Mouse (Mus musculus): Measurements from ENCODE around the gene D130043K22Rik. TPM values are rescaled to one million over a fixed set of nuclear protein-coding genes. Genes with fewer than 3 reads are reported as not detected.

D130043K22Rik gene
- polyA plus RNA-seq, 1 experiment from 2014 or later, result 0.28 TPM

DNA sequence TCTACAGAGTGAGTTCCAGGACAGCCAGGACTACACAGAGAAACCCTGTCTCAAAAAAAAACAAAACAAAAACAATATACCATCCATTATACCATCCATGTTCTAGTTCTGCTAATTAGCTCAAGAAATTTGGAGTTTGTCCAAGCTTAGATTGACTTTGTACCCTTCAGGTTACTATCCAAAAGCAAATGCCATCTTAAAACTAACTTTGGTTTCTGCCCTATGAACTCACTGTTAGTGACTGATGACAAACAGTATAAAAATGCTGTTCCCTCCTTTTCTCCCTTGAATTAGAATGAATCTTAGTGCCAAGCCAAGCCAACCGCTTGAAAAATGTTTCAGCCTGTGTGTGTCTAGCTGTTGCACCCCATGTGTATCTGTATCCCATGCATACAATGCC, 30.3 kb upstream of the D130043K22Rik start:
- H3K4me2 ChIP-seq, result no peak overlapping the region
- H3K36me3 ChIP-seq, result peaks cover 73% of the 10 kb centered on the region
- no peak overlapping the region for H3K4me3 ChIP-seq
- H3K27ac ChIP-seq (ENCODE audit: poor library complexity, severe bottlenecking), result no peak overlapping the region
- ATAC-seq (ENCODE audit: insufficient number of reproducible peaks, low FRiP score), result no peak
- H3K9me3 ChIP-seq (replicated peaks), result no peaks in the 10 kb centered on the region
- H3K9ac ChIP-seq, result no peak overlapping the region
- H3K27me3 ChIP-seq (replicated peaks), result no peaks in the 10 kb centered on the region
- H3K4me1 ChIP-seq (replicated peaks), result 0 out of 2 replicates have a peak, but pooled peaks cover 4% of the 10 kb centered on the region
- 91% methylated on average over 1 of the region's 1 CpGs for WGBS

DNA sequence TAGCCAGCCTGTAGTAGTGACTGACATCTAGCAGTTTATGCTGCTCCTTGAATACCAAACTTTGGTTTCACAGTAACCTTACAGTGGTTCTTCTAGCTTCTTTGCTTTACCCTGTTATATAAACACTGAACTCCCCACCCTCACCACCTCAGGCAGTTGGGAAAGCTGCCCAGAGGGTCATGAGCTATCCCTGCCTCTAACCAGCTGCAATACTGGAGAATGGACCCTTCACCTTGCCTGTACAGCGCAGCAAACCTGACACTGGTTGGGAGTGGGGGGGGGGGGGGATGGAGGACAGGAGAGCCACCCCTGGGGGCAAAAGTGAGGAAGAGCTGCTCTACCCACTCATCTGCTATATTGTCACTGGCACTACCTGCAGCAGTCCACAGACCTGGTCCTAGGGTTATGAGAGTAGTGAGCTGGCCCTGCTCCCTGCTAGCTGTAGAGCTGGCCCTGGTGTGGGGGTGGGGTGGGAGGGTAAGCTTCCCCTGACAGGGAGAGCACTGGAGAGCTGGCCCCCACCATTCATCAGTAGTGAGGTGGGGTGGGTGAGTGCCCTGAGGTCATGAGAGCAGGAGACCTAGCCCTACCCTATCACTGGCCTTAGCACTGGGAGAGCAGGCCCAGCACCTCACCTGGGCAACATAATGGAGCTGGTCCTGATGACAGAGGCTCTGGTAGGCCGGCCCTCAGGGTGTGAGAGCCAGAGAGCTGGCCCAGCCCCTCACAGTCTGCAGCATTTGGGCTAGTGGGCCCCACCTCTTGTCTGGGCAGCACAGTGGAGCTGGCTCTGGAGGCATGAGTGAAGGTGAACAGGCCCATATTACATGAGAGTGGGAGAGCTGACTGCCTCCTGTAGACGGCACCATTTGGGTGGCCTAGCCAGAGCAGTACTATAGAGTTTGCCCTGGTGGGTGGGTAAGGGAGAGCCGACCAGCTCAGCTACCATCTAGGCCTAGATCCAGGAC, 28.5 kb upstream of the D130043K22Rik start:
- Histone ChIP-seq H3K4me1 (replicated peaks) (0 out of 2 replicates have a peak, but pooled peaks cover 4% of the 10 kb centered on the region), H3K27ac (ENCODE audit: poor library complexity, severe bottlenecking) (no peak overlapping the region), H3K27me3 (replicated peaks) (no peaks in the 10 kb centered on the region), H3K4me3 (no peak overlapping the region), H3K9ac (no peak overlapping the region), H3K4me2 (no peak overlapping the region), H3K36me3 (peaks cover 62% of the 10 kb centered on the region), H3K9me3 (replicated peaks) (no peaks in the 10 kb centered on the region)
- peak; percentile 66 for ATAC-seq (ENCODE audit: insufficient number of reproducible peaks, low FRiP score)
- WGBS, result 62% methylated on average over 4 of the region's 4 CpGs

DNA sequence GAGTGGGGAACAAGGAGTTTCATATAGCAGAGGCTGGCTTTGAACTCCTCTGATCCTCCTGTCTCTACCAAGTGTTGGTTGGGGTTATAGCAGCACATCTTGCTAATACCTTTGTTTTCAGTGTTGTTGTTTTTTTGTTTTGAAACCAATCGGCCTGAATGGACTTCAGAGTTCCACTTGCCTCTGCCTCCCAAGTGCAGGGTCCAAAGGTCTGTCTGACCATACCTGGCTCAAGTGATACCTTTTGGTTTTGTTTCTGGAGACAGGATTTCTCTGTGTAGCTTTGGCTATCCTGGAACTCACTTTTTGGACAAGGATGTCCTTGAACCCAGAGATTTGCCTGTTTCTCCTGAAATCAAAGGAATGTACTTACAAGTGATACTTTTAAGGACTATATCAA, 25.0 kb upstream of the D130043K22Rik start:
- Histone ChIP-seq H3K36me3 (peaks cover 42% of the 10 kb centered on the region), H3K9me3 (replicated peaks) (no peaks in the 10 kb centered on the region; the same call in 1 of the 2 replicates), H3K27ac (ENCODE audit: poor library complexity, severe bottlenecking) (no peak overlapping the region), H3K27me3 (replicated peaks) (no peaks in the 10 kb centered on the region), H3K9ac (no peak overlapping the region), H3K4me2 (no peak overlapping the region), H3K4me1 (replicated peaks) (peaks cover 10% of the 10 kb centered on the region), H3K4me3 (no peak overlapping the region)
- 75% methylated on average over 1 of the region's 1 CpGs for WGBS
- ATAC-seq (ENCODE audit: insufficient number of reproducible peaks, low FRiP score), result no peak

DNA sequence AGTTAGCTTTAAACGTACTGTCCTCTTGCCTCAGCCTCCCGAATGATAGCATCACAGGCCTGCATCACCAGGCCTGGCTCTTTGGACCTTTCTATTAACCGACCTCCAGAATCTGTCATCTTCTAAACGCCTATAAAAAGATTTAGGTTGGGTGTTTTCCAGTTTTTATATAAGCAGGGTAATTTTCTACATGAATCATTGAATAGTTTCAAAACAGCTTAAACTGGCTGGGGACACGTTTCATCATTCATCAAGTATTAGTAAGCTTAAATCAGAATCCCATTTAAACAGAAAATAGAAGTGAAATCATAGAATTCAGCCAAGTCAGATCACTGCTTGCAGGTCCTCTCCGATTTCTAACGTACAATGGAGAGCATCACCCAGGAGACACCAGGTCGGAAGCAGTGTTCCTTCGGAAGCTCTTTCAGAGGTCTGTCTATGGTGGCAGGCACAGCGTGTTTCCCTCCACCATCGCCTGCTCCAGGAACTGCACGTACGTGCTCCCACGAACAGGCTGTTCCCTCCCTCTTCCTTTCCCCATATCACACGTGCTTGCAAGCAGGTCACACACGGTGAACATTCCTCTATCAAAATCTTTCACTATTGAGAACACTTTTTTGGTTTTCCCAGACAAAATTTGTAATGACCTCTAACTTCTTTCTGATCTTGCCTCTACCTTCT, 22.1 kb upstream of the D130043K22Rik start:
- no peak overlapping the region for H3K4me2 ChIP-seq
- H3K27me3 ChIP-seq (replicated peaks), result no peaks in the 10 kb centered on the region
- no peak overlapping the region for H3K27ac ChIP-seq (ENCODE audit: poor library complexity, severe bottlenecking)
- no peak for ATAC-seq (ENCODE audit: insufficient number of reproducible peaks, low FRiP score)
- no peaks in the 10 kb centered on the region; the same call in 1 of the 2 replicates for H3K9me3 ChIP-seq (replicated peaks)
- peaks cover 26% of the 10 kb centered on the region for H3K36me3 ChIP-seq
- no peak overlapping the region for H3K9ac ChIP-seq
- H3K4me3 ChIP-seq, result no peak overlapping the region
- WGBS, result 87% methylated on average over 16 of the region's 16 CpGs
- peaks cover 28% of the 10 kb centered on the region for H3K4me1 ChIP-seq (replicated peaks)

DNA sequence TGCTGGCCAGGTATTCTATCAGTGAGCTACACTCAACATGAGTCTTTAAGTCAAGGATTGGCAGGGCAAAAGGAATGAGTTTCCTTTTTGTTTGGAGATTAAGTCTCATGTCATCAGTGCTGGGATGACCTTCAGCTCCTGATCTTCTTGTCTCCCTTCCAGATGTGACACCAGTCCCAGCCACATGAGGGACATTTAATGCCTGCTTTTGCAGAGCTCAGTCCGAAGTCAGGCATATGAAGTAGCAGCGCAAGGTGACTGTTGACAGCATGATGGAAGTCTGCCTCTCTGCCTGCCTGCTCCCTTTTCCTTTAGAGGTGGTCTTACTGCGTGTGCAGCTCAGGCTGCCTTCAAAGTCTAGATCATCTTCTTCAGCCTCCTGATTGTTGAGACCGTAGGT, 20.3 kb upstream of the D130043K22Rik start:
- Histone ChIP-seq H3K9ac (no peak overlapping the region), H3K4me1 (replicated peaks) (peaks cover 28% of the 10 kb centered on the region), H3K4me2 (no peak overlapping the region), H3K27me3 (replicated peaks) (no peaks in the 10 kb centered on the region), H3K36me3 (peaks cover 12% of the 10 kb centered on the region), H3K9me3 (replicated peaks) (no peaks in the 10 kb centered on the region; the same call in 1 of the 2 replicates), H3K4me3 (no peak overlapping the region), H3K27ac (ENCODE audit: poor library complexity, severe bottlenecking) (no peak overlapping the region)
- no peak for ATAC-seq (ENCODE audit: insufficient number of reproducible peaks, low FRiP score)
- 60% methylated on average over 4 of the region's 4 CpGs for WGBS

DNA sequence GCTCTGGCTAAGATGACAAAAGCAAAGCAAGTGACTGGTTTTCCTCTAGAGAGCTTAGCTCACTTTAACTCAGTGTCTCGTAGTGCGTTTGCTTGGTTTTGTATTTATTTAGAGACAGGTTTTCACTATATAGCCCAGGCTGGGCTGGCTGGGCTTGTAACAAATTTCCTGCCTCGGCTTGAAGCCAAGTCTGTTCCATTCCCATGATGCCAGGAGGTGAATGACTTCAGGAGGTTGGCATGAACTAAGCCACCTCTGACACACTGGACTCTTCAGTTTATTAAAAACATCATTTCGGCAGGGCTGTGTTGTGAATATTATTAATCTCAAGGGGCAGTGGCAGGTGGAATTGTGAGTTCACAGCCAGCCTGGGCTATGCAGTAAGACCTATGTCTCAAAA, 19.3 kb upstream of the D130043K22Rik start:
- Histone ChIP-seq H3K4me3 (no peak overlapping the region), H3K4me1 (replicated peaks) (peaks cover 28% of the 10 kb centered on the region), H3K36me3 (peaks cover 7% of the 10 kb centered on the region), H3K27ac (ENCODE audit: poor library complexity, severe bottlenecking) (no peak overlapping the region), H3K27me3 (replicated peaks) (no peaks in the 10 kb centered on the region), H3K9ac (no peak overlapping the region), H3K4me2 (no peak overlapping the region), H3K9me3 (replicated peaks) (no peaks in the 10 kb centered on the region; the same call in 1 of the 2 replicates)
- ATAC-seq (ENCODE audit: insufficient number of reproducible peaks, low FRiP score), result no peak
- 80% methylated on average over 4 of the region's 4 CpGs for WGBS

DNA sequence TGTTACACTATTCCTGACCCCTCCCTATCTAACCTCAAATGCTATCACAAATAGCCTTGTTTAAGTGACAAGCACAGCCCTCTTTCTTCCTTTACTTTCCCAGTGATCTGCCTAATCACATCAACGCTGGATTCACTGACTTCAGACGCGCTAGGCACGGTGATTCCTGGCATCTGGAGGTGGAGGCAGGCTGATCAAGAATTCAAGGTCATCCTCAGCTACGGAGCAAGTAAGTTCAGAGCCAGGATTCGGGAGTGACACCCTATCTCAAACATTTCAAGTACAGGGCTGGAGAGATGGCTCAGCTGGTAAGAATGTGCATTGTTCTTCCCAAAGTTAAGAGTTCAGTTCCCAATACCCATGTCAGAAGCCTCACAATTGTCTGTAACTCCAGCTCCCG, 18.8 kb upstream of the D130043K22Rik start:
- Histone ChIP-seq H3K4me1 (replicated peaks) (peaks cover 28% of the 10 kb centered on the region), H3K27ac (ENCODE audit: poor library complexity, severe bottlenecking) (no peak overlapping the region), H3K9me3 (replicated peaks) (no peaks in the 10 kb centered on the region; the same call in 1 of the 2 replicates), H3K4me2 (no peak overlapping the region), H3K4me3 (no peak overlapping the region), H3K27me3 (replicated peaks) (no peaks in the 10 kb centered on the region), H3K9ac (no peak overlapping the region), H3K36me3 (peaks cover 7% of the 10 kb centered on the region)
- WGBS, result 42% methylated on average over 7 of the region's 7 CpGs
- ATAC-seq (ENCODE audit: insufficient number of reproducible peaks, low FRiP score), result no peak

DNA sequence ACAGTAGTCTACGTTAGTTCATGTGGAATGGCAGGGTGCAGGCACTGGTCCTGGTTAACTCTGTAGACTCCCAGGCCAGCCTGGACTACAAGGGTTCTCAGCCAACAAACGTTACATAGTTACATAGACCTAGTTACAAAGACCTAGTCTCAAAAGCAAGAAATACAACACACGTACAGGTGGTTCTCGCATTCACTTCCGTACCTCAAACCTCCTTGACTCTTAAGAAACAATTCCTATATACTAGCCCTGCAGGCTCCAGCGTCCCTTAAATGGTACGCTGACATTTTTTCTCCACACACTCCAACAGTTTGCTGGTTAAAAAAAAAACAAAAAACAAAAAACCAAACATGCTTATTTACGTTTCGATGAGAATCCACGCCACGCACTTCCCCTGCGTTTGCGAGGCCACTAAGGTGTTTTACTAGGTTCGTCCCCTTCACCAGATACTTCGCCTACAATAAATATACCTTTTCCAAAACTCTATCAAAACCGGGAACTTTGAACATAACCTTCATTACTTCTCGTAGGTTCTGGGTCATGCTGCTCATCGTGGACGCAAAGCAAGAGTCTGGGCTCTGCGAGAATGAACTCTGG, 14.1 kb upstream of the D130043K22Rik start:
- ATAC-seq (ENCODE audit: insufficient number of reproducible peaks, low FRiP score), result no peak
- Histone ChIP-seq H3K27me3 (replicated peaks) (no peaks in the 10 kb centered on the region), H3K4me1 (replicated peaks) (peaks cover 29% of the 10 kb centered on the region), H3K9me3 (replicated peaks) (no peaks in the 10 kb centered on the region), H3K36me3 (peaks cover 3% of the 10 kb centered on the region; the same call in 1 of the 2 replicates), H3K27ac (ENCODE audit: poor library complexity, severe bottlenecking) (peak overlapping the region; percentile 85), H3K4me2 (peak overlapping the region; percentile 89), H3K9ac (peak overlapping the region; percentile 93), H3K4me3 (peak overlapping the region; percentile 87)
- WGBS, result 2% methylated on average over 20 of the region's 20 CpGs

DNA sequence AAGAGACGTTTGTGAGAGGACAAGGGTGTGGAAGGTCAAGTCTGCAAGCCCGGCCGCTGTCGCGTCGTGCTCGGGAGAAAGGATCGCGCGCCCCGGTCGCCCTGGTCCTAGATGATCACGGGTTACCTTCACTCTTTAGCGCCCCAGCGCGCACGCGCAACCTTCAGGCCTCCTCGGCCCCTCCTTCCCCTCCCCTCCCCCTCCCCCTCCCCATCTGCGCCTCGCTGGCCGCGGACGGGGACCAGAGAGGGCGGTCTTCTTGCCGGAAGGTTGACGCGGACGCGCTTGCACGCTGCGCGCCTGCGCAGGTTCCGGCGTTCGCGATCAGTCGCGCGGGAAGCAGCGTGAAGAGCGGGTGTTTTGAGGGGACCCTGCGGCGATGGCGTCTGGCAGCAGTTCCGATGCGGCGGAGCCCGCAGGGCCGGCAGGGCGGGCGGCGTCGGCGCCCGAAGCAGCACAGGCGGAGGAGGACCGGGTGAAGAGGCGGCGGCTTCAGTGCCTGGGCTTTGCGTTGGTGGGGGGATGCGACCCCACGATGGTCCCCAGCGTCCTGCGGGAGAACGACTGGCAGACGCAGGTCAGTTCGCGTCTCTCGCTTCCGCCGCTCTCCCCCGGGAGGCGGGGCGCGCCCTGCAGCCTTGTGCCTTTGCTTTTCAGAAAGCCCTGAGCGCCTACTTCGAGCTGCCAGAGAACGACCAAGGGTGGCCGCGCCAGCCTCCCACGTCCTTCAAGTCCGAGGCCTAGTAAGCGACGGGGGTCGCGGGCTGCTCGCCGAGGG, 13.4 kb upstream of the D130043K22Rik start, which contains the start of the genes Acot13 and Tdp2:
Gene Acot13 (minus strand): TSS at position 188 of the 778 bp plus-strand sequence.
Gene Tdp2 (plus strand): TSS at position 327 of the 778 bp plus-strand sequence.
- H3K36me3 ChIP-seq, result peaks cover 6% of the 10 kb centered on the region; the same call in 1 of the 2 replicates
- under 1% methylated on average over 90 of the region's 90 CpGs for WGBS
- peak; percentile 97 for ATAC-seq (ENCODE audit: insufficient number of reproducible peaks, low FRiP score)
- H3K4me3 ChIP-seq, result peak within 1 kb of the TSS; percentile 87
- H3K4me1 ChIP-seq (replicated peaks), result peaks cover 23% of the 10 kb centered on the region
- peak within 1 kb of the TSS; percentile 89 for H3K4me2 ChIP-seq
- no peaks in the 10 kb centered on the region for H3K27me3 ChIP-seq (replicated peaks)
- H3K27ac ChIP-seq (ENCODE audit: poor library complexity, severe bottlenecking), result peak within 1 kb of the TSS; percentile 93
- H3K9ac ChIP-seq, result peak within 1 kb of the TSS; percentile 93
- no peaks in the 10 kb centered on the region for H3K9me3 ChIP-seq (replicated peaks)

DNA sequence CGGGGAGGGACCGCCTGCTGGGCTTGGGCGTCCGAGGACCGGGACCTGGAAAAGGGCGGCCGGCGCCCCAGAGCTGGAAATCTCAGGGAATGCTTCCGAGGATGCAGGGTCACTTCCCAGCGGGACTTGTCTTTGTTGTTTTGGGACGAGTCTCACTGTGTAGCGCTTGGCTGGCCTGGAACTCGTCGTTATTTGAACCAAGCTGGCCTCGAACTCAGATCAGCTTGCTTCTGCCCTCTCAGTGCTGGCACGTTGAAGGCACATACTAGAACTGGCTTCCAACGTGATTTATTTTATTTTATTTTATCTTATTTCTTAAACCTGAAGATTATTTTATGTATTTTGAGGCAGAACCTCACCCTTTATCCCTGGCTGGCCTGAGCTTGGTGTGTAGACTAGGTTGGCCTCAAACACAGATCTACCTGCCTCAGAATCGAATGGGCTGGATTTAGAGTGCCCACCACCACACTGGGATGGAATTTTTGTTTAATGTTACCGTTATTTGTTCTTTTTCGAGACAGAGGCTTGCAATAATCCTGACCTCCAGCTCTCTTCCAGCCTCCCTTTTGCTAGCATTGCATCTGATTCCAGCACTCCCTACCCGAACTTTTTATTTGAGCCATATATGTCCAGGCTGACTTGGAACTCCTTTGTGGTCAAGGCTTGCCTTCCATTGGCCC, 12.7 kb upstream of the D130043K22Rik start:
- Histone ChIP-seq H3K9ac (peak overlapping the region; percentile 93), H3K36me3 (peaks cover 7% of the 10 kb centered on the region), H3K4me1 (replicated peaks) (peaks cover 21% of the 10 kb centered on the region), H3K4me2 (peak overlapping the region; percentile 89), H3K4me3 (peak overlapping the region; percentile 87), H3K27me3 (replicated peaks) (no peaks in the 10 kb centered on the region), H3K9me3 (replicated peaks) (no peaks in the 10 kb centered on the region), H3K27ac (ENCODE audit: poor library complexity, severe bottlenecking) (peak overlapping the region; percentile 93)
- WGBS, result 3% methylated on average over 21 of the region's 21 CpGs
- ATAC-seq (ENCODE audit: insufficient number of reproducible peaks, low FRiP score), result no peak
